Mouse (Mus musculus) MEL (cell line): ENCODE measurements around the gene Fcgr1.

Source experiments
- CTCF ChIP-seq, 3 experiments: IDR thresholded peaks in 2 of 3; conservative IDR thresholded peaks in 1 of 3; 2 replicates each; pipeline ENCODE4 v1.5.1; 2011 to 2012; ENCODE audit warnings: low read length in 3 of 3, low read depth in 2 of 3, mild to moderate bottlenecking in 2 of 3, improper control_type of control experiment in 1 of 3, inconsistent platforms in 1 of 3, mixed read lengths in 1 of 3, moderate library complexity in 1 of 3; ENCODE audit not compliant: control insufficient read depth in 1 of 3, insufficient read depth in 1 of 3, poor library complexity in 1 of 3, severe bottlenecking in 1 of 3
- EP300 ChIP-seq, 2 experiments: IDR thresholded peaks; 2 replicates each; pipeline ENCODE4 v1.6.1; 2011; ENCODE audit warnings: improper control_type of control experiment in 2 of 2, low read length in 2 of 2, low read depth in 1 of 2, mild to moderate bottlenecking in 1 of 2
- ETS1 ChIP-seq: IDR thresholded peaks from 2 replicates; pipeline ENCODE4 v1.6.1; 2012; ENCODE audit warnings: low read depth, mild to moderate bottlenecking, inconsistent platforms, low read length, improper control_type of control experiment, moderate library complexity
- JUND ChIP-seq: IDR thresholded peaks from 2 replicates; pipeline ENCODE4 v1.6.1; 2011; ENCODE audit warnings: low read depth, mild to moderate bottlenecking, improper control_type of control experiment, low read length
- MXI1 ChIP-seq: IDR thresholded peaks from 2 replicates; pipeline ENCODE4 v1.6.1; 2011; ENCODE audit warnings: mild to moderate bottlenecking, low read depth, low read length, improper control_type of control experiment
- ZC3H11A ChIP-seq: IDR thresholded peaks from 2 replicates; pipeline ENCODE4 v1.6.1; 2012; ENCODE audit warnings: low read depth, mild to moderate bottlenecking, inconsistent platforms, low read length, improper control_type of control experiment

DNA sequence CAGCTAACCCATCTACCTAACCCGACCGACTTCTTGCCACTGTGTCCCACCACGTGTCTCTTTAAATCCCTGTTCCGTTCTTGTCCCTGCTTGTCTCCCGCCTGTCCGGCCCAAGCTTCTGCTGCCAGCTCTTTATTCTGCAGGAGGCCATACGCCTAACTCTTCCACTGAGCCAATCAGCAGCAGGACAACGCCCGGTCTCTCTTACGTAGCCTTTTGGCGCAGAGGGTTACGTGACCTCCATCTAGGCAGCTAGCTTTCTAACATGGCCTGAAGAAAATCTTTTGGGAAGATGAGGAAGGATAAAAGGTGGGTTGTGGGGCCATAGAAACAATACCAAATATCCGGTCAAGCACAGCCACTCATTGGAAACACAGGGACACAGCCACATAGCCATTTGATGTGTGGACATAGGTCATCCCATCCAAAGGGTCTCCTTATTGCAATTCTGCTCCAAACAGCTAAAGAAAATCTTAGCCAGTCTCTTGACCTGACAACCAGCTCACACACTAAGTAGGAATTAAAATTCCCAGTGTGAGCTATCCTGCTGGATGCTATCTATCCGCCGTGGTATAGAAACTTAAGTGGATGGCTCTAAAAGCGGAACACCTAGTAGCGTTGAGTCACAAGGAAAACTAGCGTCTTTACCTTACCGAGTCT is 31.4 kb downstream of the Fcgr1 start:
- TF ChIP-seq JUND = no peak
- TF ChIP-seq ZC3H11A = no peak
- no peak for TF ChIP-seq EP300 (IDR thresholded peaks at IDR 0.05; ENCODE audit: low read depth in 1 of 2, low read length in 2 of 2)
- no peak for TF ChIP-seq MXI1
- TF ChIP-seq CTCF (IDR thresholded peaks at IDR 0.05 in 2 of 3, conservative IDR thresholded peaks at IDR 0.05 in 1 of 3; ENCODE audit: control insufficient read depth in 1 of 3, insufficient read depth in 1 of 3, low read depth in 2 of 3, low read length in 3 of 3, poor library complexity in 1 of 3, severe bottlenecking in 1 of 3) = 0 out of 6 replicates have a peak, but pooled peaks of 1 of the 3 experiments have one; percentile 8
- TF ChIP-seq ETS1 = no peak
